Mouse (Mus musculus): ENCODE measurements around the gene Tubb4b. TPM values are rescaled to one million over a fixed set of nuclear protein-coding genes. Genes with fewer than 3 reads are reported as not detected.
A peak's percentile ranks its signal among the peaks of the same experiment; 100 is the strongest.

Gene Tubb4b
- polyA plus RNA-seq, 1 experiment: 193 TPM

- WGBS: under 1% methylated on average over 39 of the region's 39 CpGs
- TF ChIP-seq CTCF (IDR thresholded peaks at IDR 0.05; ENCODE audit: insufficient read depth, low read depth, low read length) (no peak), POLR2A (IDR thresholded peaks at IDR 0.05; ENCODE audit: insufficient read depth, low read depth, low read length) (peak; percentile 64)
- Histone ChIP-seq H3K27ac (ENCODE audit: insufficient read depth, low read depth, low read length) (peak within 1 kb of the TSS; percentile 17; the same call in 1 of the 2 replicates), H3K4me3 (ENCODE audit: insufficient read depth, low read depth, low read length) (peak within 1 kb of the TSS; percentile 75), H3K4me1 (ENCODE audit: control insufficient read depth, insufficient read depth, low read length) (peaks cover 3% of the 10 kb centered on the region; the same call in 1 of the 2 replicates)
Measured at GRCm38 (mm10) chr2:25255284-25255779, 30.8 kb upstream of the Tubb4b start, which contains the start of gene Tmem203. Tmem203 (plus strand) TSS chr2:25255439.

- TF ChIP-seq CTCF (IDR thresholded peaks at IDR 0.05; ENCODE audit: insufficient read depth, low read depth, low read length) (no peak), POLR2A (IDR thresholded peaks at IDR 0.05; ENCODE audit: insufficient read depth, low read depth, low read length) (no peak)
Measured at GRCm38 (mm10) chr2:25252331-25252730, 27.8 kb upstream of the Tubb4b start.

GRCm38 (mm10) chr2:25246183-25247072, 21.9 kb upstream of the Tubb4b start, which contains the start of gene AL732309.1:
AL732309.1 (minus strand) TSS chr2:25246863.
- TF ChIP-seq POLR2A (IDR thresholded peaks at IDR 0.05; ENCODE audit: insufficient read depth, low read depth, low read length): no peak
- no peak for TF ChIP-seq CTCF (IDR thresholded peaks at IDR 0.05; ENCODE audit: insufficient read depth, low read depth, low read length)
- H3K4me3 ChIP-seq (ENCODE audit: insufficient read depth, low read depth, low read length): no peak within 1 kb of the TSS
- H3K27ac ChIP-seq (ENCODE audit: insufficient read depth, low read depth, low read length): no peak within 1 kb of the TSS
- WGBS: 88% methylated on average over 10 of the region's 10 CpGs
- H3K4me1 ChIP-seq (ENCODE audit: control insufficient read depth, insufficient read depth, low read length): peaks cover 16% of the 10 kb centered on the region

More at GRCm38 (mm10) chr2:25252331-25252730, 27.8 kb upstream of the Tubb4b start:
- H3K4me1 ChIP-seq (ENCODE audit: control insufficient read depth, insufficient read depth, low read length): peaks cover 3% of the 10 kb centered on the region; the same call in 1 of the 2 replicates
- no peak overlapping the region for H3K27ac ChIP-seq (ENCODE audit: insufficient read depth, low read depth, low read length)
- WGBS: 77% methylated on average over 1 of the region's 1 CpGs
- H3K4me3 ChIP-seq (ENCODE audit: insufficient read depth, low read depth, low read length): no peak overlapping the region

- TF ChIP-seq POLR2A (IDR thresholded peaks at IDR 0.05; ENCODE audit: insufficient read depth, low read depth, low read length): no peak
- no peak for TF ChIP-seq CTCF (IDR thresholded peaks at IDR 0.05; ENCODE audit: insufficient read depth, low read depth, low read length)
- WGBS: 85% methylated on average over 4 of the region's 4 CpGs
- H3K27ac ChIP-seq (ENCODE audit: insufficient read depth, low read depth, low read length): no peak overlapping the region
- H3K4me1 ChIP-seq (ENCODE audit: control insufficient read depth, insufficient read depth, low read length): peaks cover 26% of the 10 kb centered on the region
- no peak overlapping the region for H3K4me3 ChIP-seq (ENCODE audit: insufficient read depth, low read depth, low read length)
Measured at GRCm38 (mm10) chr2:25244144-25244543, 19.6 kb upstream of the Tubb4b start.

- Histone ChIP-seq H3K4me1 (ENCODE audit: control insufficient read depth, insufficient read depth, low read length) (peaks cover 26% of the 10 kb centered on the region), H3K4me3 (ENCODE audit: insufficient read depth, low read depth, low read length) (no peak overlapping the region; the same call in 1 of the 2 replicates), H3K27ac (ENCODE audit: insufficient read depth, low read depth, low read length) (no peak overlapping the region)
- WGBS: 73% methylated on average over 8 of the region's 8 CpGs
- no peak for TF ChIP-seq POLR2A (IDR thresholded peaks at IDR 0.05; ENCODE audit: insufficient read depth, low read depth, low read length)
- no peak for TF ChIP-seq CTCF (IDR thresholded peaks at IDR 0.05; ENCODE audit: insufficient read depth, low read depth, low read length)
Measured at GRCm38 (mm10) chr2:25243342-25243741, 18.8 kb upstream of the Tubb4b start.

GRCm38 (mm10) chr2:25242101-25242506, 17.6 kb upstream of the Tubb4b start, which contains the start of the genes Rnf208 and Cysrt1:
Rnf208 (plus strand) TSS chr2:25242255.
Cysrt1 (minus strand) TSS chr2:25242452.
- WGBS: 0% methylated on average over 52 of the region's 59 CpGs
- TF ChIP-seq POLR2A (IDR thresholded peaks at IDR 0.05; ENCODE audit: insufficient read depth, low read depth, low read length) (peak; percentile 39), CTCF (IDR thresholded peaks at IDR 0.05; ENCODE audit: insufficient read depth, low read depth, low read length) (no peak)
- Histone ChIP-seq H3K4me1 (ENCODE audit: control insufficient read depth, insufficient read depth, low read length) (peaks cover 26% of the 10 kb centered on the region), H3K27ac (ENCODE audit: insufficient read depth, low read depth, low read length) (peak within 1 kb of the TSS; percentile 56; the same call in 1 of the 2 replicates), H3K4me3 (ENCODE audit: insufficient read depth, low read depth, low read length) (peak within 1 kb of the TSS; percentile 89)

GRCm38 (mm10) chr2:25241438-25241775, 16.9 kb upstream of the Tubb4b start:
- TF ChIP-seq POLR2A (IDR thresholded peaks at IDR 0.05; ENCODE audit: insufficient read depth, low read depth, low read length) (no peak), CTCF (IDR thresholded peaks at IDR 0.05; ENCODE audit: insufficient read depth, low read depth, low read length) (no peak)
- no peak overlapping the region for H3K27ac ChIP-seq (ENCODE audit: insufficient read depth, low read depth, low read length)
- WGBS: 19% methylated on average over 6 of the region's 6 CpGs
- H3K4me1 ChIP-seq (ENCODE audit: control insufficient read depth, insufficient read depth, low read length): peaks cover 26% of the 10 kb centered on the region
- H3K4me3 ChIP-seq (ENCODE audit: insufficient read depth, low read depth, low read length): peak overlapping the region; percentile 89

GRCm38 (mm10) chr2:25240723-25241437, 16.4 kb upstream of the Tubb4b start:
- whole genome bisulfite sequencing: under 1% methylated on average over 29 of the region's 29 CpGs
- H3K4me3 ChIP-seq (ENCODE audit: insufficient read depth, low read depth, low read length): peak overlapping the region; percentile 89
- H3K4me1 ChIP-seq (ENCODE audit: control insufficient read depth, insufficient read depth, low read length): peaks cover 26% of the 10 kb centered on the region
- TF ChIP-seq POLR2A (IDR thresholded peaks at IDR 0.05; ENCODE audit: insufficient read depth, low read depth, low read length): 0 out of 2 replicates have a peak, but pooled peaks have one; percentile 17
- no peak for TF ChIP-seq CTCF (IDR thresholded peaks at IDR 0.05; ENCODE audit: insufficient read depth, low read depth, low read length)
- H3K27ac ChIP-seq (ENCODE audit: insufficient read depth, low read depth, low read length): no peak overlapping the region

Data from olfactory bulb, adult 2 months (tissue).